Mouse (Mus musculus) adrenal gland, adult 8-10 months (tissue): ENCODE results near the gene Kcnh7. TPM values are rescaled to one million over a fixed set of nuclear protein-coding genes. Genes with fewer than 3 reads are reported as not detected.

Experiments used
- DNase-seq: peaks from one replicate; pipeline ENCODE4 v3.0.0; 2022
- total RNA-seq, 4 experiments: library from RNA; stranded (reverse); gene quantifications; 2 replicates each; pipeline ENCODE4 v1.2.4; 2022

The Kcnh7 gene
- total RNA-seq, result under 1 TPM in 3 of 4 experiments, not detected in 1; 0.03 to 0.38 (median 0.09) TPM

- DNase-seq, result no peak
Measured at GRCm38 (mm10) chr2:63183563-63184545, at the start of gene Kcnh7. TSS of gene Kcnh7 (minus strand) at chr2:63184287.

- DNase-seq, result no peak
Measured at GRCm38 (mm10) chr2:63207435-63207834, 23.3 kb upstream of the Kcnh7 start.

GRCm38 (mm10) chr2:63186014-63186413, 1.9 kb upstream of the Kcnh7 start:
- no peak for DNase-seq

GRCm38 (mm10) chr2:63184551-63185430, 704 bp upstream of the Kcnh7 start:
- no peak for DNase-seq

- DNase-seq, result no peak
Measured at GRCm38 (mm10) chr2:63153701-63154100, 30.4 kb downstream of the Kcnh7 start.

- no peak for DNase-seq
Measured at GRCm38 (mm10) chr2:63127762-63128516, 56.1 kb downstream of the Kcnh7 start.

- no peak for DNase-seq
Measured at GRCm38 (mm10) chr2:63120316-63120715, 63.8 kb downstream of the Kcnh7 start.

GRCm38 (mm10) chr2:63117209-63118193, 66.6 kb downstream of the Kcnh7 start:
- DNase-seq, result no peak

GRCm38 (mm10) chr2:63105971-63106370, 78.1 kb downstream of the Kcnh7 start:
- no peak for DNase-seq

- DNase-seq, result no peak
Measured at GRCm38 (mm10) chr2:63099676-63100075, 84.4 kb downstream of the Kcnh7 start.

GRCm38 (mm10) chr2:63091775-63092174, 92.3 kb downstream of the Kcnh7 start:
- DNase-seq, result no peak

GRCm38 (mm10) chr2:63090447-63090846, 93.6 kb downstream of the Kcnh7 start:
- no peak for DNase-seq

- no peak for DNase-seq
Measured at GRCm38 (mm10) chr2:63058386-63058785, 125.7 kb downstream of the Kcnh7 start.

- DNase-seq, result no peak
Measured at GRCm38 (mm10) chr2:63049884-63050283, 134.2 kb downstream of the Kcnh7 start.

GRCm38 (mm10) chr2:63039718-63040117, 144.4 kb downstream of the Kcnh7 start:
- DNase-seq, result no peak

- no peak for DNase-seq
Measured at GRCm38 (mm10) chr2:63014909-63015308, 169.2 kb downstream of the Kcnh7 start.

GRCm38 (mm10) chr2:63009141-63009540, 174.9 kb downstream of the Kcnh7 start:
- DNase-seq, result no peak

GRCm38 (mm10) chr2:63002784-63003183, 181.3 kb downstream of the Kcnh7 start:
- no peak for DNase-seq

- DNase-seq, result no peak
Measured at GRCm38 (mm10) chr2:62997692-62998091, 186.4 kb downstream of the Kcnh7 start.

GRCm38 (mm10) chr2:62988616-62989015, 195.5 kb downstream of the Kcnh7 start:
- no peak for DNase-seq

GRCm38 (mm10) chr2:62983936-62984335, 200.2 kb downstream of the Kcnh7 start:
- no peak for DNase-seq
